Mouse (Mus musculus) CH12.LX (cell line): Measurements from ENCODE around the gene Actn3. TPM values are rescaled to one million over a fixed set of nuclear protein-coding genes. Genes with fewer than 3 reads are reported as not detected.

Source experiments
- DNase-seq: peaks from one replicate; pipeline ENCODE4 v3.0.0-alpha.2; 2013; ENCODE audit errors: extremely low read depth
- H3K27ac ChIP-seq: 2 replicates; pipeline ENCODE4 v1.5.1; 2012; ENCODE audit warnings: low read depth, mild to moderate bottlenecking, control low read depth, moderate library complexity; ENCODE audit not compliant: insufficient read depth
- H3K27me3 ChIP-seq: replicated peaks from 2 replicates; pipeline ENCODE3; 2012; ENCODE audit warnings: inconsistent platforms
- H3K36me3 ChIP-seq, 2 experiments: replicated peaks in 1 of 2; 2 replicates each; pipeline versions ENCODE3 to v1.6.1; 2012; ENCODE audit warnings: inconsistent platforms in 1 of 2, low read length in 1 of 2, mild to moderate bottlenecking in 1 of 2, mixed read lengths in 1 of 2, moderate library complexity in 1 of 2; ENCODE audit not compliant: control insufficient read depth in 1 of 2, insufficient read depth in 1 of 2
- H3K4me1 ChIP-seq, 2 experiments: 2 replicates each; pipeline ENCODE4 v1.6.1; 2012; ENCODE audit warnings: inconsistent platforms in 1 of 2, moderate library complexity in 1 of 2; ENCODE audit not compliant: insufficient read depth in 2 of 2, control insufficient read depth in 1 of 2
- H3K4me2 ChIP-seq: 2 replicates; pipeline ENCODE4 v1.6.1; 2012; ENCODE audit warnings: low read depth, mild to moderate bottlenecking, control low read depth; ENCODE audit not compliant: poor library complexity, insufficient read depth, severe bottlenecking
- H3K4me3 ChIP-seq, 3 experiments: fragments of 150-350 bp in 1 of 3; sonication (generic) in 1 of 3; replicated peaks in 1 of 3; 2 replicates each; pipeline versions ENCODE3 to v1.5.1; 2011 to 2012; ENCODE audit warnings: low read depth in 2 of 3, low read length in 2 of 3, mild to moderate bottlenecking in 2 of 3, moderate library complexity in 2 of 3, control low read depth in 1 of 3, improper control_type of control experiment in 1 of 3, inconsistent platforms in 1 of 3, mixed read lengths in 1 of 3; ENCODE audit not compliant: poor library complexity in 1 of 3
- H3K79me2 ChIP-seq: replicated peaks from 2 replicates; pipeline ENCODE4 v1.6.1; 2012; ENCODE audit warnings: mild to moderate bottlenecking, moderate library complexity; ENCODE audit not compliant: control insufficient read depth, poor library complexity, insufficient read depth, severe bottlenecking; ENCODE audit errors: extremely low read depth
- H3K9ac ChIP-seq: 2 replicates; pipeline ENCODE4 v1.6.1; 2012; ENCODE audit warnings: low read depth, mild to moderate bottlenecking, control low read depth, moderate library complexity; ENCODE audit not compliant: insufficient read depth
- H3K9me3 ChIP-seq: replicated peaks from 2 replicates; pipeline ENCODE3; 2012; ENCODE audit warnings: low read length, inconsistent platforms, mixed read lengths
- BHLHE40 ChIP-seq: IDR thresholded peaks from 2 replicates; pipeline ENCODE4 v1.6.1; 2011; ENCODE audit warnings: mild to moderate bottlenecking, low read depth, low read length, improper control_type of control experiment
- E2F4 ChIP-seq: IDR thresholded peaks from 2 replicates; pipeline ENCODE4 v1.6.1; 2011; ENCODE audit warnings: low read depth, low read length, improper control_type of control experiment; ENCODE audit not compliant: insufficient replicate concordance
- ETS1 ChIP-seq: conservative IDR thresholded peaks from 2 replicates; pipeline ENCODE4 v1.6.1; 2012; ENCODE audit warnings: low read depth, mild to moderate bottlenecking, inconsistent platforms, low read length, improper control_type of control experiment, moderate library complexity
- GABPA ChIP-seq: IDR thresholded peaks from 2 replicates; pipeline ENCODE4 v1.6.1; 2012; ENCODE audit warnings: low read depth, low read length, improper control_type of control experiment, inconsistent platforms; ENCODE audit not compliant: insufficient replicate concordance
- JUN ChIP-seq: IDR thresholded peaks from 2 replicates; pipeline ENCODE4 v1.6.1; 2011; ENCODE audit warnings: low read depth, mild to moderate bottlenecking, low read length, improper control_type of control experiment, moderate library complexity; ENCODE audit not compliant: insufficient read depth
- MAX ChIP-seq: IDR thresholded peaks from 2 replicates; pipeline ENCODE4 v1.6.1; 2011; ENCODE audit warnings: low read length, improper control_type of control experiment
- MAZ ChIP-seq: IDR thresholded peaks from 2 replicates; pipeline ENCODE4 v1.6.1; 2012; ENCODE audit warnings: low read depth, mild to moderate bottlenecking, inconsistent platforms, low read length, improper control_type of control experiment, moderate library complexity
- NRF1 ChIP-seq: IDR thresholded peaks from 2 replicates; pipeline ENCODE4 v1.6.1; 2014; ENCODE audit warnings: low read depth, mild to moderate bottlenecking, inconsistent platforms, low read length, improper control_type of control experiment, moderate library complexity
- PAX5 ChIP-seq: IDR thresholded peaks from 2 replicates; pipeline ENCODE4 v1.6.1; 2012; ENCODE audit warnings: low read length, inconsistent platforms, mixed read lengths
- RAD21 ChIP-seq: IDR thresholded peaks from 2 replicates; pipeline ENCODE4 v1.6.1; 2011; ENCODE audit warnings: low read depth, mild to moderate bottlenecking, low read length, improper control_type of control experiment, moderate library complexity
- RCOR1 ChIP-seq: conservative IDR thresholded peaks from 2 replicates; pipeline ENCODE4 v1.6.1; 2012; ENCODE audit warnings: low read depth, mild to moderate bottlenecking, inconsistent platforms, low read length, improper control_type of control experiment
- SIN3A ChIP-seq: IDR thresholded peaks from 2 replicates; pipeline ENCODE4 v1.6.1; 2012; ENCODE audit warnings: low read length, improper control_type of control experiment, inconsistent platforms
- SMC3 ChIP-seq: IDR thresholded peaks from 2 replicates; pipeline ENCODE4 v1.6.1; 2011; ENCODE audit warnings: low read depth, low read length, improper control_type of control experiment
- TBP ChIP-seq: conservative IDR thresholded peaks from 2 replicates; pipeline ENCODE4 v1.6.1; 2011; ENCODE audit warnings: low read depth, low read length, improper control_type of control experiment
- TCF12 ChIP-seq: IDR thresholded peaks from 2 replicates; pipeline ENCODE4 v1.6.1; 2014; ENCODE audit warnings: low read depth, mild to moderate bottlenecking, inconsistent platforms, low read length, improper control_type of control experiment
- UBTF ChIP-seq: IDR thresholded peaks from 2 replicates; pipeline ENCODE4 v1.6.1; 2012; ENCODE audit warnings: low read depth, mild to moderate bottlenecking, inconsistent platforms, low read length, improper control_type of control experiment, moderate library complexity
- USF1 ChIP-seq: IDR thresholded peaks from 2 replicates; pipeline ENCODE4 v1.6.1; 2014; ENCODE audit warnings: low read depth, mild to moderate bottlenecking, inconsistent platforms, low read length, improper control_type of control experiment
- USF2 ChIP-seq: conservative IDR thresholded peaks from 2 replicates; pipeline ENCODE4 v1.6.1; 2011; ENCODE audit warnings: low read depth, low read length, improper control_type of control experiment
- ZC3H11A ChIP-seq: IDR thresholded peaks from 2 replicates; pipeline ENCODE4 v1.6.1; 2012; ENCODE audit warnings: low read depth, mild to moderate bottlenecking, inconsistent platforms, low read length, improper control_type of control experiment
- ZMIZ1 ChIP-seq: IDR thresholded peaks from 2 replicates; pipeline ENCODE4 v1.6.1; 2012; ENCODE audit warnings: low read depth, mild to moderate bottlenecking, inconsistent platforms, low read length, improper control_type of control experiment
- ZNF384 ChIP-seq: IDR thresholded peaks from 2 replicates; pipeline ENCODE4 v1.6.1; 2012; ENCODE audit warnings: low read depth, low read length, improper control_type of control experiment, inconsistent platforms
- dilution Hi-C: fragments of 300-500 bp; cut with MboI; formaldehyde crosslinking; loops from 2 replicates; pipeline ENCODE4 v1.14.3; 2020; ENCODE audit warnings: low sequenced_read_pairs; ENCODE audit not compliant: extremely low pct_unique_long_range_greater_than_20kb, extremely low pct_ligation_motif_present
- in situ Hi-C: fragments of 300-500 bp; cut with MboI; formaldehyde crosslinking; loops from 3 replicates; pipeline ENCODE4 v1.14.3; 2019; ENCODE audit warnings: low sequenced_read_pairs, low pct_ligation_motif_present, low pct_unique_long_range_greater_than_20kb, mixed read lengths
- polyA plus RNA-seq: library from polyadenylated mRNA; unstranded; fragments of >175 nt; gene quantifications from 2 replicates; pipeline ENCODE4 v1.2.1, GENCODE M21; 2012; ENCODE audit warnings: low read depth; ENCODE audit not compliant: insufficient read length
- total RNA-seq, 2 experiments: library from RNA; depleted of rRNA; stranded (reverse); fragments of 300-350 nt in 1 of 2; fragments of >200 nt in 1 of 2; gene quantifications; 2 replicates each; pipeline ENCODE4 v1.2.3; 2012 to 2014

The Actn3 gene
- total and polyA plus RNA-seq, 3 experiments: 0.34 to 0.41 TPM; not detected in 1

DNA sequence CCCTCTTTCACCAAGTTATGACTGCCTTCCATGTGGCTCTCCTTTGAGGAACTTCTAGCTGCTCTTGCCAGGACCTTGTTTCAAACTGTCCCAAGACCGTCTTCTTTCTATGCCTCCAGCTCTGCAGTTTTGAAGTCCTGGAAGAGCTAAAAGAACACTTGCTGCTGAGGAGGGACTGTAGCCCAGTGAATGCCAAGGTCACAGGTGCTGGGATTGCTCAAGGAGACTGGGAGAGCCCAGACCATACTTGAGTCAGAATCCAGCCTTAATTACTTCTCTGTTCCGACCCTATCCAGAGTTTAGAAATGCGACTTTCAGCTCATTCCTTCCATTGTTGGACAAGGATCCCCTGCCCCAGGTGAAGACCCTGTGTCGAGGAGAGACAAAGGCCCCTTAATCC is 21.8 kb downstream of the Actn3 start:
- Histone ChIP-seq H3K79me2 (no peaks in the 10 kb centered on the region), H3K4me2 (no peak overlapping the region), H3K4me3 (no peak overlapping the region), H3K4me1 (no peaks in the 10 kb centered on the region), H3K27me3 (peaks cover 56% of the 10 kb centered on the region), H3K27ac (no peak overlapping the region), H3K36me3 (no peaks in the 10 kb centered on the region), H3K9me3 (no peaks in the 10 kb centered on the region), H3K9ac (no peak overlapping the region)
- dilution Hi-C loops: no loop called here
- no peak for TF ChIP-seq TBP
- no peak for TF ChIP-seq MAX
- no peak for TF ChIP-seq ETS1
- TF ChIP-seq RAD21: no peak
- TF ChIP-seq RCOR1: no peak
- TF ChIP-seq USF1: no peak
- TF ChIP-seq JUN: no peak
- TF ChIP-seq ZNF384: no peak
- TF ChIP-seq BHLHE40: no peak
- no peak for TF ChIP-seq SMC3
- TF ChIP-seq NRF1: no peak
- no peak for TF ChIP-seq MAZ
- TF ChIP-seq ZC3H11A: no peak
- TF ChIP-seq TCF12: no peak
- no peak for TF ChIP-seq PAX5
- TF ChIP-seq UBTF: no peak
- TF ChIP-seq SIN3A: no peak
- TF ChIP-seq GABPA: no peak
- TF ChIP-seq USF2: no peak
- TF ChIP-seq E2F4: no peak
- in situ Hi-C loops: loop anchor here (25.0 kb wide), 2 partner anchors 219 to 369 kb away; partner anchors contain the start of genes 2010003K11Rik, Rce1 and Syt12
- DNase-seq: no peak

DNA sequence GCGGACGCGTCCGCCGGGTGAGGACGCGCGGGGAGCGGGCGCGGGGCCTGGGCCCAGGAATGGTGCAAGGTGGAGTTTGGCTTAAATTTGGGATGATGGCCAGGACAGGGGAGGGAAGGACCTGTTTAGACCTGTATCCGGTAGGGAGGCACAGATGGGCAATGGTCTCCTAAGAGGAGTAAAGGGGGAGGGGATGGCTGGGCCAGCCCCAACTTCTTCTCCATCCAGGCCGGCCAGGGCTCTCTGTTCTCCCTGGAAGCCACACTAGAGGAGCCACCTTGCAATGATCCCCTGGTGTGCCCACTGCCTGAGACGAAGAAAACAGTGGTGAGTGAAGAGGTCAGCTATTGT is 22.3 kb downstream of the Actn3 start:
- H3K27me3 ChIP-seq: peaks cover 57% of the 10 kb centered on the region
- H3K27ac ChIP-seq: no peak overlapping the region
- no peaks in the 10 kb centered on the region for H3K4me1 ChIP-seq

More for the DNA sequence above, 22.3 kb downstream of the Actn3 start:
- no peak for DNase-seq
- H3K4me3 ChIP-seq: no peak overlapping the region
- dilution Hi-C loops (no loop called here), in situ Hi-C loops (loop anchor here (25.0 kb wide), 2 partner anchors 218 to 368 kb away; partner anchors contain the start of genes 2010003K11Rik, Rce1 and Syt12)
- no peaks in the 10 kb centered on the region for H3K9me3 ChIP-seq
- H3K36me3 ChIP-seq: no peaks in the 10 kb centered on the region
- H3K9ac ChIP-seq: no peak overlapping the region
- H3K79me2 ChIP-seq: no peaks in the 10 kb centered on the region
- no peak for TF ChIP-seq UBTF
- no peak for TF ChIP-seq PAX5
- TF ChIP-seq RCOR1: no peak
- no peak for TF ChIP-seq ZMIZ1
- no peak overlapping the region for H3K4me2 ChIP-seq
